Mouse (Mus musculus) CH12F3 (cell line): ENCODE results near the gene Csrnp3.

Experiments used
- in situ Hi-C: fragments of 300-500 bp; cut with MboI; formaldehyde crosslinking; loops from 2 replicates; pipeline ENCODE4 v1.14.3; 2020; ENCODE audit warnings: low sequenced_read_pairs

Gene Csrnp3

GRCm38 (mm10) chr2:65864778-65865339 is 19.3 kb downstream of the Csrnp3 start:
- in situ Hi-C loops: no loop called here

- in situ Hi-C loops: no loop called here
Observed at GRCm38 (mm10) chr2:65870919-65871582, 25.5 kb downstream of the Csrnp3 start.

- in situ Hi-C loops: no loop called here
Observed at GRCm38 (mm10) chr2:65891590-65891989, 46.0 kb downstream of the Csrnp3 start.

- in situ Hi-C loops: no loop called here
Observed at GRCm38 (mm10) chr2:65893241-65893640, 47.7 kb downstream of the Csrnp3 start.

GRCm38 (mm10) chr2:65894299-65894698 is 48.7 kb downstream of the Csrnp3 start:
- in situ Hi-C loops: no loop called here

- in situ Hi-C loops: no loop called here
Observed at GRCm38 (mm10) chr2:65896542-65896941, 51.0 kb downstream of the Csrnp3 start.

GRCm38 (mm10) chr2:65897084-65897483 is 51.5 kb downstream of the Csrnp3 start:
- in situ Hi-C loops: no loop called here

GRCm38 (mm10) chr2:65899478-65899877 is 53.9 kb downstream of the Csrnp3 start:
- in situ Hi-C loops: no loop called here

- in situ Hi-C loops: no loop called here
Observed at GRCm38 (mm10) chr2:65908526-65908925, 63.0 kb downstream of the Csrnp3 start.

- in situ Hi-C loops: no loop called here
Observed at GRCm38 (mm10) chr2:65909724-65910521, 64.4 kb downstream of the Csrnp3 start.

GRCm38 (mm10) chr2:65915994-65916393 is 70.4 kb downstream of the Csrnp3 start:
- in situ Hi-C loops: no loop called here

GRCm38 (mm10) chr2:65920651-65921412 is 75.3 kb downstream of the Csrnp3 start:
- in situ Hi-C loops: no loop called here

GRCm38 (mm10) chr2:65925363-65925941 is 79.9 kb downstream of the Csrnp3 start:
- in situ Hi-C loops: no loop called here

GRCm38 (mm10) chr2:65926935-65927708 is 81.6 kb downstream of the Csrnp3 start:
- in situ Hi-C loops: no loop called here

GRCm38 (mm10) chr2:65929286-65929685 is 83.7 kb downstream of the Csrnp3 start:
- in situ Hi-C loops: no loop called here

GRCm38 (mm10) chr2:65929927-65930326 is 84.4 kb downstream of the Csrnp3 start:
- in situ Hi-C loops: no loop called here

GRCm38 (mm10) chr2:65931313-65931712 is 85.7 kb downstream of the Csrnp3 start:
- in situ Hi-C loops: no loop called here

- in situ Hi-C loops: no loop called here
Observed at GRCm38 (mm10) chr2:65931841-65932311, 86.3 kb downstream of the Csrnp3 start.

- in situ Hi-C loops: no loop called here
Observed at GRCm38 (mm10) chr2:65934099-65934498, 88.5 kb downstream of the Csrnp3 start.

- in situ Hi-C loops: no loop called here
Observed at GRCm38 (mm10) chr2:65938900-65939299, 93.3 kb downstream of the Csrnp3 start.
